Mouse (Mus musculus): ENCODE measurements around the gene Olfr1493-ps1. TPM values are rescaled to one million over a fixed set of nuclear protein-coding genes. Genes with fewer than 3 reads are reported as not detected.

Olfr1493-ps1 gene
- polyA plus RNA-seq, 1 experiment from 2014 or later, result not detected

Other genes starting within 250 kb of the Olfr1493-ps1 start
- not detected in 2 replicates for gene Olfr1475, start 243.1 kb upstream of the Olfr1493-ps1 start, polyA plus RNA-seq (2014; fragmentation: Nextera tagmentation; extraction: Ambion mirVana)
- not detected in 2 replicates for gene Olfr1477, start 222.7 kb upstream of the Olfr1493-ps1 start, polyA plus RNA-seq (2014; fragmentation: Nextera tagmentation; extraction: Ambion mirVana)
- gene Olfr1480, start 195.4 kb upstream of the Olfr1493-ps1 start, polyA plus RNA-seq (2014; fragmentation: Nextera tagmentation; extraction: Ambion mirVana), result not detected in 2 replicates
- not detected in 2 replicates for gene Olfr1484, start 139.8 kb upstream of the Olfr1493-ps1 start, polyA plus RNA-seq (2014; fragmentation: Nextera tagmentation; extraction: Ambion mirVana)
- gene Olfr1487, start 105.9 kb upstream of the Olfr1493-ps1 start, polyA plus RNA-seq (2014; fragmentation: Nextera tagmentation; extraction: Ambion mirVana), result not detected in 2 replicates
- gene Olfr1489, start 91.7 kb upstream of the Olfr1493-ps1 start, polyA plus RNA-seq (2014; fragmentation: Nextera tagmentation; extraction: Ambion mirVana), result not detected in 2 replicates
- not detected in 2 replicates for gene Olfr1490, start 72.2 kb upstream of the Olfr1493-ps1 start, polyA plus RNA-seq (2014; fragmentation: Nextera tagmentation; extraction: Ambion mirVana)
- not detected in 2 replicates for gene Olfr1491, start 26.0 kb upstream of the Olfr1493-ps1 start, polyA plus RNA-seq (2014; fragmentation: Nextera tagmentation; extraction: Ambion mirVana)
- gene Olfr1494, start 16.4 kb downstream of the Olfr1493-ps1 start, polyA plus RNA-seq (2014; fragmentation: Nextera tagmentation; extraction: Ambion mirVana), result not detected in 2 replicates
- not detected in 2 replicates for gene Olfr1495, start 41.3 kb downstream of the Olfr1493-ps1 start, polyA plus RNA-seq (2014; fragmentation: Nextera tagmentation; extraction: Ambion mirVana)
- not detected in 2 replicates for gene Olfr1496, start 54.6 kb downstream of the Olfr1493-ps1 start, polyA plus RNA-seq (2014; fragmentation: Nextera tagmentation; extraction: Ambion mirVana)
- gene Olfr1497, start 74.9 kb downstream of the Olfr1493-ps1 start, polyA plus RNA-seq (2014; fragmentation: Nextera tagmentation; extraction: Ambion mirVana), result not detected in 2 replicates
- gene Olfr1499, start 96.2 kb downstream of the Olfr1493-ps1 start, polyA plus RNA-seq (2014; fragmentation: Nextera tagmentation; extraction: Ambion mirVana), result not detected in 2 replicates
- not detected in 2 replicates for gene Olfr1500, start 107.2 kb downstream of the Olfr1493-ps1 start, polyA plus RNA-seq (2014; fragmentation: Nextera tagmentation; extraction: Ambion mirVana)
- not detected in 2 replicates for gene Olfr1501, start 127.4 kb downstream of the Olfr1493-ps1 start, polyA plus RNA-seq (2014; fragmentation: Nextera tagmentation; extraction: Ambion mirVana)
- gene Olfr1502, start 138.5 kb downstream of the Olfr1493-ps1 start, polyA plus RNA-seq (2014; fragmentation: Nextera tagmentation; extraction: Ambion mirVana), result not detected in 2 replicates
- gene Olfr1504, start 174.7 kb downstream of the Olfr1493-ps1 start, polyA plus RNA-seq (2014; fragmentation: Nextera tagmentation; extraction: Ambion mirVana), result not detected in 2 replicates
- gene Olfr1505, start 190.3 kb downstream of the Olfr1493-ps1 start, polyA plus RNA-seq (2014; fragmentation: Nextera tagmentation; extraction: Ambion mirVana), result not detected in 2 replicates

All from intestine, embryonic 14.5 days (tissue).